Mouse (Mus musculus) brain, embryonic 14.5 days (tissue): ENCODE measurements at regions not wholly inside any gene's neighbourhood (a gene's known extent, or its start where the extent isn't known, plus 50 kb on each side); places are given as distances from the start of the nearest gene placed in this dataset.

Source experiments
- CTCF ChIP-seq: fragments of 200-500 bp; IDR thresholded peaks from 2 replicates; pipeline ENCODE4 v1.5.1; 2012; ENCODE audit warnings: inconsistent platforms, mild to moderate bottlenecking, moderate library complexity, borderline replicate concordance; ENCODE audit not compliant: insufficient read depth, insufficient read length; ENCODE audit errors: extremely low read depth
- POLR2A ChIP-seq: fragments of 200-500 bp; IDR thresholded peaks from 2 replicates; pipeline ENCODE4 v1.6.1; 2012; ENCODE audit warnings: mild to moderate bottlenecking, inconsistent platforms, borderline replicate concordance; ENCODE audit not compliant: poor library complexity, insufficient read depth, insufficient read length, severe bottlenecking; ENCODE audit errors: extremely low read depth

GRCm38 (mm10) chr8:26688035-26688434 lies 289.1 kb upstream of the Zfp703 start:
- TF ChIP-seq POLR2A (no peak), CTCF (no peak)
